Mouse (Mus musculus) layer of hippocampus, postnatal 25 days (tissue): ENCODE data around the gene Dmwd. TPM values are rescaled to one million over a fixed set of nuclear protein-coding genes. Genes with fewer than 3 reads are reported as not detected.
"Not testable (repeated sequence)": the region's sequence is repeated elsewhere in the genome, so short reads cannot be mapped to it uniquely, and the experiment has no call there.

ENCODE experiments used
- DNase-seq, 2 experiments: peaks; one replicate each; pipeline ENCODE4 v3.0.0; 2022; ENCODE audit warnings: mixed read lengths in 2 of 2, low spot score in 1 of 2; ENCODE audit errors: extremely low spot score in 1 of 2
- total RNA-seq, 2 experiments: library from RNA; stranded (reverse); gene quantifications; 2 replicates each; pipeline ENCODE4 v1.2.3; 2021

The Dmwd gene
- total RNA-seq, 2 experiments from 2014 or later, result 151 to 152 TPM

DNA sequence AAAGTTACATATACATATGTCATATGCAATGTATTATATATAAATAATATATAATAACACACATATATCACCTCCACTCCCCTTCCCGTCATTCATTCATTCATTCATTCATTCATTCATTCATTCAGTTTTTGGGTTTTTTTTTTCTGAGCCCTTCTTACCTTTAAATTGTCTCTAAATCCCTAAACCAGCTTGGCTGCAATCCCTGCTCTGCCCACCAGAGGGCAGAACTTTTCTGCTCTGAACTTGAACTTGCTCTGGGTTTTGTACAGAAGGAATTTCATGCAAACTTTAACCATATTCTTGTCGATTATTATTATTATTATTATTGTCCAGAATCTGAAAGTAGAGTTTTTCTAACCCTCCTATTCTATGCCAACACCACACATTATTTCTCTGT is 7.3 kb upstream of the Dmwd start:
- DNase-seq, result peak; percentile 65 to 87

DNA sequence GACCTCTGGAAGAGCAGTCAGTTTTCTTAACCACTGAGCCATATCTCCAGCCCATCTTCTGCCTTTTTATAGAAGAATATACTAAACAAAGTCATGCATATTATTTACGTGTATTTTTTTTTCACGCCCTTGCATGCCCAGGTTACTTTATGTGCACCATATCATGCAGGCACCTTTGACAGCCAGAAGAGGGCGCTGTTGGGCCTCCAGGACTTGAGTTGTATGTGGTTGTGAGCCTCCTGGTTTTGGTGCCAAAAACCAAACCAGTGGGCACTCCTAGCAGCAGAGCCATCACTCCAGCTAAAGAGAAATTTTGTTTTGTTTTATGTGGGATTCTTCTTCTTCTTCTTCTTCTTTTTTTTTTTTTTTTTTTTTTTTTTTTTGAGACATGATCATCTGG is 6.5 kb upstream of the Dmwd start:
- no peak for DNase-seq

DNA sequence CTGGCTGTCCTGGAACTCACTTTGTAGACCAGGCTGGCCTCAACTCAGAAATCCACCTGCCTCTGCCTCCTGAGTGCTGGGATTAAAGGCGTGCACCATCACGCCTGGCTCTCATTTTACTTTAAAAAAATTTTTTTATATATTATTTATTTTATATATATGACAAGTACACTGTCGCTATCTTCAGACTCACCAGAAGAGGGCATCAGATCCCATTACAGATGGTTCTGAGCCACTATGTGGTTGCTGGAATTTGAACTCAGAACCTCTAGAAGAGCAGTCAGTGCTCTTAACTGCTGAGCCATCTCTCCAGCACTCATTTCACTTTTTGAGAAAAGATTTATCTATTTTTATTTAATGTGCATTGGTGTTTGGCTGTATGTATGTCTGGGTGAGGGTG is 5.0 kb upstream of the Dmwd start:
- DNase-seq, result not testable (repeated sequence)

DNA sequence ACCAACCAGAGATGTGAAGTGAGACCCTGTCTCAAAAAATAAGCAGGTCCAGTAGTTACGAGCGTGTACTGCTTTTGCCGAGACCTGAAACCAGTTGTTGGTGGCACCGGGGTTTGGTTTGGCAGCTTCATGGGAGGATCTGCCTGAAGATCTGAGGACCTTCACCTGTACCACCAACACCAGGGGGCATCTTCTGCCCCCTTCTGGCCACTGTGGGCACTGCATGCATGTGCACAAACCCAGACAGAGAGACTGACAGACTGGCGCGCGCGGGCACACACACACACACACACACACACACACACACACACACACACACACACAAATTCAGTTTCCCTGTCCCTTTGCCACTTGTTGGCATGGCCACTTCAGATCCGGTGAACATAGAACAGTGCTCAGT is 2.5 kb upstream of the Dmwd start:
- peak in 1 of 2 experiments; percentile 61 for DNase-seq

DNA sequence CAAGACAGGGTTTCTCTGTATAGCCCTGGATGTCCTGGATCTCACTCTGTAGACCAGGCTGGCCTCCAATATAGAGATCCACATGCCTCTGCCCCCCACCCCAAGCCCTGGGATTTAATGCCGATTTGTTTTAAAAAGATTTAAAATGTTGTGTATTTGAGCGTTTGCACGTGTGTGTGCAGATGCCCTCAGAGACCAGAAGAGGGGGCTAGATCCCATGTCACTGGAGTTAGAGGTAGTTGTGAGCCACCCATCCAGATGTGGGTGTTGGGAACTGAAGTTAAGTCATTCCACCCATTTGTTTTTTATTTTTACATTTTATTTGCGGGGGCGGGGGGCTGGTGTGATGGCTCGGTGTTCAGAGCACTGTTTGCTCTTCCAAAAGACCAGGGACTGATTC is 1.5 kb upstream of the Dmwd start:
- no peak for DNase-seq

DNA sequence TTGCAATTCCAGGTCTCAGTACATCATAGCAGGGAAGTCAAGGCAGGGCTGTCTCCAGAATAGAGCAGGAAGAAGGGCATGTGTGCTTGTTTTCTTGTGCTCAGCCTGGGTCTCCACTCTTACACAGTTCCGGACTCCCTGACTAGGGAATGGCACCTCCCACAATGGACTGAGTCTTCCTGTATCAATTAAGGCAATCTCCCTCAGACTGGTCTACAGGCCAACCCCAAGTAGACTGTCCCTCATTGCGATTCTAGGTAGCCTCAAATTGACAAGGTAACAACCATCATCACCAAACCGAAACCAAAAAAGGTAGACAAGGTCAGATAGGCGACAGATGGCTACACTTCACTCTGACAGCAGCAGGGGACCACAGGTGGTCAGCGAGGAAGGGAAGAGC is 796 bp upstream of the Dmwd start:
- no peak for DNase-seq

DNA sequence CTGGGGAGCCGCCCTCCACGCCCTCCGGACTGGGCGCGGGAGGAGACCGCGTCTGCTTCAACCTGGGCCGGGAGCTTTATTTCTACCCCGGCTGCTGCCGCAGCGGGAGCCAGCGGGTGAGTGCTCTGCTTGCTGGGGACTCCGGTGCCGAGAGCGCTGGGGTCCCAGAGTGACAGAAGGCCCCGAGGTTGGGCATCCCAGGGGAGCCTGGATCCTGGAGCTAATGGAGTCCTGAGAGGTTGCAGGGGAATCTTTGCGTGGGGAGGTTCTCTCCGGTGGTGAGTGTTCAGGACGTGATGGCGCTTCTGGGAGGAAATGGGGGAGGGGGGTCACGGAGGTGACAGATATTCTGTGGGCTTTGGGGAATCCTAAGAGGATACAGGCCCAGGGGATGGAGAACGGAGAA is 562 bp downstream of the Dmwd start:
- DNase-seq, result no peak

DNA sequence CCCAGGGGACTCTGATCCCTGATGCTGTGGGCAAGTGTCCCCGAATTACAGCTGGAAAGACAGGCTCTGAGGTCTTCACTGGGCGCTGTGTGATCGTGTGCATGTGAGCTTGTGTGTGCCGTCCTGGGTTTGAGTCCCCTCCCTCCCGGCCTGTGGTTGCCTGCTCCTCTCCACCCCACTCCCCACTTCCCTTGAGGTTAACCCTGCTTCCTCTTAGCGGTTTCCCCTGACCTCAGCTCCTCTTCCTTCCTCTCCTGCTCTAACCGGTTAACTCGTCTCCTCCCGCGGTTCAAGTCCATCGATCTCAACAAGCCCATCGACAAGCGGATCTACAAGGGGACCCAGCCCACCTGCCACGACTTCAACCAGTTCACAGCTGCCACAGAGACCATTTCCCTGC is 1.7 kb downstream of the Dmwd start:
- DNase-seq, result no peak

DNA sequence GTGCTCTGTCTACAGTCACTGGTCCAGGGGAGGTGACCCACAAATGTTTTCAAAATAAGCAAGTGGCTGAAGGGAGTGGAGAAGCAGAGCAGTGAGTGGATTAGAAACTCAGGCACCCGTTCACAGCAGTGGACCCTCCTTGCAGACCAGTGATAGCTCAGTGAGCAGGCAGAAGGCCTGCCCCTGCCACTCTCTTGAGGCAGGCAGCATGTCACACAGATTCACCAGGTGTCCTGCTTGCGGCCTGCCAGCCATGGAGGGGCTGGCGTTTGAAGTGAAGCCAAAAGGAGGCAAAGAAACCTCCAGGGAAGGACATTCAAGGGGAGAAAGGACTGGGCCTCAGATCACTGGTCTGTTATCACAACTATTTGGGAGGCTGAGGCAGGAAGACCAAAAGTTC is 2.7 kb downstream of the Dmwd start:
- no peak for DNase-seq

DNA sequence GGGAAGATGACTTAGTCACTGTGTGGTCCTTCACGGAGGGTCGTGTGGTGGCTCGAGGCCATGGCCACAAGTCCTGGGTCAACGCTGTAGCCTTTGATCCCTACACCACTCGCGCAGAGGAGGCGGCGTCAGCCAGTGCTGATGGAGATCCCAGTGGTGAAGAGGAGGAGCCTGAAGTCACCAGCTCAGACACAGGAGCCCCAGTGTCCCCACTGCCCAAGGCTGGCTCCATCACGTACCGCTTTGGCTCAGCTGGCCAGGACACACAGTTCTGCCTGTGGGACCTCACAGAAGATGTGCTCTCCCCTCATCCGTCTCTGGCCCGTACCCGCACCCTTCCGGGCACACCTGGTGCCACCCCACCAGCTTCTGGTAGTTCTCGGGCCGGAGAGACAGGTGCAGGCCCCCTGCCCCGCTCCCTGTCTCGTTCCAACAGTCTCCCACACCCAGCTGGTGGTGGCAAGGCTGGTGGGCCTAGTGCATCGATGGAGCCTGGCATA is 4.5 kb downstream of the Dmwd start:
- no peak for DNase-seq

DNA sequence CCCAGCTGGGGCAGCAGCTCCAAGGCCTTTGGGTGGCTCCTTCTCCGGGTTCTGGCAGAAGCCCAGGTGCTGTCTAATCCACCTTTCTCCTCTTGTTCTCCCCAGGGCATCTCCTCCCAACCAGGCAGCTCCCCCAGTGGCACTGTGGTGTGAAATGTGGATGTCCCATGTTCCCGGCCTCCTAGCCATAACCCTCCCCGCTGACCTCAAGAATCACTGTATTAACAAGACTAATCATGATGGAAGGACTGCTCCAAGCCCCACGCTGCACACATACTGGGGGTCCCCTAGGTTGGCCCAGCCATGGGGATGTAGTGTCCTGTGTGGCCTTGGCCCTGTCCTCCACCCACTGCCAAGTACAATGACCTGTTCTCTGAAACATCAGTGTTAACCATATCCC is 6.1 kb downstream of the Dmwd start:
- no peak for DNase-seq

DNA sequence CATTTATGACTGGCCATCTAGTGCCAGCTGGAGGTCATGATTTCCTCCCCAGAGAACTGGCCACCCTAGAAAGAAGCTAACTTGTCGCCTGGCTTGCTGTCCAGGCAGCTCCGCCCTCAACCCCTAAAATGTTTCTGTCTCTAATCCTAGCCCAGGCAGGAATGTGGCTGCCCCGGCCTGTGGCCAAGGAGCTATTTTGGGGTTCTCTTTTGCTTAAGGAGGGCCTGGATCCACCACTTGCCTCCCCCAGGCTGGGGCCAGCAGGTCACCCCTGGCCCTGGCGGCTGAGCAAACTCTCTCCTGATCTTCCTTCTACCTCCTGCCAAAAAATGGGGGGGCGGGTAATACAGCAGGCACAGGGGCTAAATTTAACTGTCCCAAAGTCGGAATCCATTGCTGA is 7.1 kb downstream of the Dmwd start:
- no peak for DNase-seq

DNA sequence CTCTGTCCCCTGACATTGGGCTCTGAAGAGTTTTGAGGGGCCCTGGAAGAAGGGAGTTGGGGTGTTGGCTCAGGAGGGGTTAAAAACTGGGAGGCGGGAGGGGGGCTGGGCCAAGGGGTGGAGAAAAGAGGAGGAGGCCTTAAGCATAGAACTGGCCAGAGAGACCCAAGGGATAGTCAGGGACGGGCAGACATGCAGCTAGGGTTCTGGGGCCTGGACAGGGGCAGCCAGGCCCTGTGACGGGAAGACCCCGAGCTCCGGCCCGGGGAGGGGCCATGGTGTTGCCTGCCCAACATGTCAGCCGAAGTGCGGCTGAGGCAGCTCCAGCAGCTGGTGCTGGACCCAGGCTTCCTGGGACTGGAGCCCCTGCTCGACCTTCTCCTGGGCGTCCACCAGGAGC is 7.7 kb downstream of the Dmwd start, which contains the start of gene Dmpk:
Gene Dmpk, plus strand, starts transcription at position 149 of the 400 bp plus-strand sequence.
- DNase-seq, result no peak

DNA sequence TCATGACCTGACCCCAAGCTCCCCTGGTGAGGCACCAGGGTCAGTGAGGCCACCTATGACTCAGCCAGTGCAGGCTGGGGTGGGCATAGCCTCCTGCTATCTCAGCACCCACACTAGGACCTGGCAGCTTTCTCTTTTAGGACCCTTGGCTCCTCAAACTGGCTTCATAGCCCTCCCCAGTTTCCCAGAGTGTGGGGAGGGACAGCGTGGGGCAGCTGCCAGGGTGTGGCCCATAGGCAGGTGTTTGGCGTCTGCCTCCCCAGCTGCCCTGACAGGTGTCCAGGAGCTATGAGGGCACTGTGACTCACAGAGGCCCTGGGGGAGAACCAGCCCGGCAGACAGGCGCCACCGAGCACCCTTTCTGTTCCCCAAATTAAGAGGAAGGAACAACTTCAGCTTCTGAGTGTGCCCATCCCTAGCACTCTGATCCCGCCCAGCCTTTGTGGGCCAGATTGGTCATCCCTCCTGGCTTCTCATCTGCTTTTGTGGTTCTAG is 8.3 kb downstream of the Dmwd start:
- no peak for DNase-seq

DNA sequence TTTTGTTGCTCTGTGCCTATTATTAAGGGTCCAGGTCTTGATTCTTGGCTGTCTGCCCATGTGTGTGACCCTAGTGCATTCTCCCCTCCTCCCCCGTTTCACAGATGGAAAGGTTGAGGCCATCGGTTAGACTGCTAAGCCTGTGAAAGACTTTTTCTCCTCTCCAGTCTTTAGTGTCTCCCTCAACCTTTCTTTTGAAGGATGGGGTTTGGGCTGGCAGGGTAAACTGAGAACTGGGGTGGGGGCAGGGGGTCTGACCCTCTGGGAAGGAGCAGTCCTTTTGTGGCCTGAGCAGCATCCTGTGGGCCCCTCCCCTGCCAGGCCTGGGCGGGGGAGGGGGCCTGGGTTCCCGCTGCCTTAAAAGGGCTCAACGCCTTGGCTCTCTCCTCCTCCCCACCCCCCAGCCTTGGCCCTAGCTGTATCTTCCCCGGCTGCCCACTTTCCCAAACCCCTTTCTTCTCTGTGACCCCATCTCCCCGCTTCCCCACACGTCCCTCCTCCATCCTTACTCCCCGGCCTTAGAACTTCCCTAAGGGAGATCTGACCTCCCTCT is 9.0 kb downstream of the Dmwd start:
- no peak for DNase-seq

DNA sequence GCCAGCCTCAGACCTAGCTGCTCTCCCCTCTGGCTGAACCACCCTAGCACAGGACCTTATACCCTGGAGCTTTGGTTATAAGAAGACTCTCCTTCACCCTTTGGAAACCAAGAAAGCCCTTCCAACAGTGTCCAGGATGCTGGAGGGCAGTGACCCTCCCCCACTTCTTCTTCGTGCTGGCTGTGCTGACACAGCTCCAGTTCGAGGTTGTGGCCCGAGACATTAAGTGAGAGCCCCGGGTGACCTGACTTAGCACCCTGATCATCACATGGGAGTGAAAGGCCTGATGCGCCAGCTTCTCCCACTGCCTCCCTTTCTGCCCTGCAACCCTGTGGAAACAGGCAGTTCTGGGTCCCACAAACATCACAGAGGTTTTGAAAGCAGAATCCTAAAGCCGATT is 9.5 kb downstream of the Dmwd start:
- DNase-seq, result no peak

DNA sequence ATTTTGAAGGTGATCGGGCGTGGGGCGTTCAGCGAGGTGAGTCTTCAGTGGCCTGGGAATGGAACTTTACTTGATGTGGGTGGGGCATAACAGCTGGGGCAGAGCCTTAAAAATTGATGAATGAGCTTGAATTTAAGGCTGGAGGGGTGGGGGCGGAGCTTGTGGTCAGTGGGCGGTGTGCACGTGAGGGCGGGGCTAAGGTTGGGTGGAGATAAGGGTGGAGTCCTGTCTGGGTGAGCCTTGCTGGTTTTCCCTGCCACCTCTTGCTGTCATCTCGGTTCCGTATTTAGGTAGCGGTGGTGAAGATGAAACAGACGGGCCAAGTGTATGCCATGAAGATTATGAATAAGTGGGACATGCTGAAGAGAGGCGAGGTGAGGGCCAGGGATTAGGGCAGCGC is 10.0 kb downstream of the Dmwd start:
- no peak for DNase-seq

DNA sequence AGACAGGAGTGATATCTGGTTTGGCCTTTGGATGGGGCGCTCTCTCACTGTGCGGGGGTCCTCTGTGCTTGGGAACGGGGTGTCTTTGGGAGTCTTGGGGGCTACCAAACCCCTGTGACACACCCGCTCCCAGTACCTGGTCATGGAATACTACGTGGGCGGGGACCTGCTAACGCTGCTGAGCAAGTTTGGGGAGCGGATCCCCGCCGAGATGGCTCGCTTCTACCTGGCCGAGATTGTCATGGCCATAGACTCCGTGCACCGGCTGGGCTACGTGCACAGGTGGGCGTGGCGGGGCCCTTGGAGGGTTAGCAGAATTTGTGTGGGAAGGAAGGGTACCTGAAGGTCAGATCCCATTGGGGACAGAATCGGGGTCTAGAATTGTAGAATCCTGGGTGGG is 10.7 kb downstream of the Dmwd start:
- DNase-seq, result no peak

DNA sequence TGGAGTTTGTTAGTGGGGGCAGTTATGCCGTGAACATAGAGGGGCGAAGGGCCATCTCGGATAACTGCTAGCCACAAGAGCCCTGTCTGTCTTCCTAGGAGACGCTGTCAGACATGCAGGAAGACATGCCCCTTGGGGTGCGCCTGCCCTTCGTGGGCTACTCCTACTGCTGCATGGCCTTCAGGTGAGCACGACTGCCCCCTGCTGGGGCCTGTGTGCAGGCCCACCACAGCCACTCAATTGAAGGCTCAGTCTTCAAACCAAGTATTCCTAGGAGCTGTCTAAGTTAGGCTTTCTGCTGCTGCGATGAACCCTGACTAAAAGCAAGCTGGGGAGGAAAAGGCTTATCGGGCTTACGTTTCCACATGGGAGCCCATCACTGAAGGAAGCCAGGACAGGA is 12.8 kb downstream of the Dmwd start:
- peak in 1 of 2 experiments; percentile 65 for DNase-seq

DNA sequence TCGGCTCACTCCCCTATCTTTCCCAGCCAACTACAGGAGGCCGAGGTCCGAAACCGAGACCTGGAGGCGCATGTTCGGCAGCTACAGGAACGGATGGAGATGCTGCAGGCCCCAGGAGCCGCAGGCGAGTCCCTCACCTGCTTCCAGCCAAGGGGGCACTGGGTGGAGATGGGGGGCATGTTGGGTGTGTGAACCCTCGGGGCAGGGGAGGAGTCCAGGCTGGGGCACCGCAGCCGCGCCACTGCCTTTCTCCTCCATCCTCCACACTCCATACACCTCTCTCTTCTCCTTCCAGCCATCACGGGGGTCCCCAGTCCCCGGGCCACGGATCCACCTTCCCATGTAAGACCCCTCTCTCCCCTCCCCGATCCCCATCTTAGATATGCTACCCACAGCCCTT is 15.9 kb downstream of the Dmwd start:
- DNase-seq, result no peak

DNA sequence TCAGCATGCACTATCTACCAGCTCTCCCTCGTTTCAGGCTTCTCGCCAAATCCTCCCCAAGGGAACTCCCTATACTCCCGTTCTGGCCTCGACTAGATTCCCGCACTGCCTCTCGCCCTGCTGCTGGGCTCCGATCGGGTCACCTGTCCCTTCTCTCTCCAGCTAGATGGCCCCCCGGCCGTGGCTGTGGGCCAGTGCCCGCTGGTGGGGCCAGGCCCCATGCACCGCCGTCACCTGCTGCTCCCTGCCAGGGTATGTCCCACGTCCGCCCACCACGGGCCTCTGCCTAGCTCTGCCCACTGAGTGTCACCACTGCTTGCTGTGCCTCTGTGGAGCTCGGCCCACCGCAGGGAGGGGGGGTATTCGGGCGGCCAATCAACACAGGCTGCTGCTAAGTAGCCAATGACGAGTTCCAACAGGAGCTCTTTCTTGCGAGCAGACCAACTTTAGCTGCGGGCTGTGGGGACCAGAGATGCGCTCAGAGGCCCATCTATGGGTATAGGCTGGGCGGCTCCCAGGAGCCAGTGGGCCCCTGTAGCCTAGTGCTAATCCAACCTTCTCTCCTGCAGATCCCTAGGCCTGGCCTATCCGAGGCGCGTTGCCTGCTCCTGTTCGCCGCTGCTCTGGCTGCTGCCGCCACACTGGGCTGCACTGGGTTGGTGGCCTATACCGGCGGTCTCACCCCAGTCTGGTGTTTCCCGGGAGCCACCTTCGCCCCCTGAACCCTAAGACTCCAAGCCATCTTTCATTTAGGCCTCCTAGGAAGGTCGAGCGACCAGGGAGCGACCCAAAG is 16.6 kb downstream of the Dmwd start:
- DNase-seq, result no peak

DNA sequence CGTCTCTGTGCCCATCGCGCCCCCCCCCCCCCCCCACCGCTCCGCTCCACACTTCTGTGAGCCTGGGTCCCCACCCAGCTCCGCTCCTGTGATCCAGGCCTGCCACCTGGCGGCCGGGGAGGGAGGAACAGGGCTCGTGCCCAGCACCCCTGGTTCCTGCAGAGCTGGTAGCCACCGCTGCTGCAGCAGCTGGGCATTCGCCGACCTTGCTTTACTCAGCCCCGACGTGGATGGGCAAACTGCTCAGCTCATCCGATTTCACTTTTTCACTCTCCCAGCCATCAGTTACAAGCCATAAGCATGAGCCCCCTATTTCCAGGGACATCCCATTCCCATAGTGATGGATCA is 17.1 kb downstream of the Dmwd start:
- DNase-seq, result peak; percentile 57 to 73
